ENCODE assay signal across 8 mouse cellular contexts in the genomic region with DNA sequence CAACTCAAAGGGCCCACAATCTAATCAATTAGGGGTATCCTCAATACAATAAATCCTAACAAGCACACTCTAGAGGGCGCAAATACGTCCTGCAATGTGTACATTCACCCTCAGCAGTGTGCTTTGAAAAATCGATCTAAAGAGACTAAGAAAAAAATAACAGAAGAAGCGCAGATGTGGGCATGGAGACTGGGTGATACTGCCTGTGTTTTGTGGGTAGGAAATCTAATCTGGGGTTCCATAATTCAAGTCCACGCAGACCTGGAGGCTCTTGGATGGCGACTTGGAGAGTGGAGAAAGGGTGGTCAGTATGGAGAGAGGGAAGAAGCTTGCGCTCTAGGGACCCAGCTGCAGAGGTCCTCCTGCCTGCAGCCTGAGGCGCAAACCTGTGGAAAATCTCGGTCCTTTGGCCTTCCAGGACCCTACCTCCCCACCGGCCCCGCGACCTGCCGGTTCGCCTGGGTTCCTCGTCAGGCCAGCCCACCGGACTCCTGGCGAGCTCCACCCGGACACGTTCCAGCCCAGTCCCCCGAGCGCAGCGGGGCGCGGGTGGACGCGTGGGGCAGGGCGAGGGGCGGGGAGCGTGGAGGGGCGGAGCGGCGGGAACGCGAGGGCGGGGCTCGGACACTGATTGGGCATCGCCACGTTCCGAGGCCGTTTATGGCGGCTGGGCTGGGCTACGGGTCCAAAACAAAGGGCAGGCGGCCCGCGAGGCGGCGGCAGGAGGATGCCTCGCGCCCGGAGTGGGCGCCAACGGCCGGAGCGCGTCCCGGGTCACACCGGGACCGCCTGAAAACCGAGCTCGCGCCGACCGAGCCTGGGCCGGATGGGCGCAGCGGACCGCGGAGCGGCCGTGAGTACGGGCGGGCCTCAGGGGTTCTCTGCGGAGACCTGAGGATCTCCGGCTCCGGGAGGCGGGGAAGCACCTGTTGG. TPM values are rescaled to one million over a fixed set of nuclear protein-coding genes. Genes with fewer than 3 reads are reported as not detected.
DNase-seq lines count a peak whose midpoint lies in the region; ATAC-seq lines count a peak whose summit lies in the region.

A gene (plus strand): TSS at position 186 of the 933 bp plus-strand sequence.

- intact Hi-C loops in left cerebral cortex, postnatal 10 days (cut with DNase I): no loop called here

- ATAC-seq in megakaryocyte progenitor cell, adult 5-6 weeks (replicated peaks; ENCODE audit: poor library complexity): peak; percentile 85

- peak; percentile 80 for DNase-seq in ZHBTc4 (ENCODE audit: low read depth, low spot score)
- DNase-seq in cerebellum, postnatal 4 days (ENCODE audit: low spot score in 2 of 2): peak; percentile 63 to 87
- DNase-seq in gastrocnemius, adult 8-10 months (ENCODE audit: low spot score in 2 of 2): peak; percentile 54 to 65
- peak; percentile 50 for DNase-seq in hindlimb bud, embryonic 11.5 days (ENCODE audit: extremely low spot score, low read depth, low spot score)
- DNase-seq in left cerebral cortex, postnatal 10 days (ENCODE audit: extremely low spot score in 1 of 2, low spot score in 2 of 2): peak; percentile 81 to 92
- DNase-seq in right cerebral cortex, postnatal 14 days: peak; percentile 83
- DNase-seq in urinary bladder, postnatal 25 days (ENCODE audit: low spot score): peak; percentile 81

RNA-seq across cellular contexts. Expression of the gene that starts here (rescaled TPM):
- total RNA-seq in gastrocnemius, adult 8-10 months (2022): 1 to 10 TPM in 2 of 4 experiments, under 1 TPM in 2; 0.46 to 1.7 (median 0.99) TPM
- total RNA-seq in left cerebral cortex, postnatal 10 days (2021): 10 to 100 TPM; 78.5 to 91.2 TPM
- 0.49 and 3.5 TPM in 2 replicates for total RNA-seq in megakaryocyte progenitor cell, adult 5-6 weeks (2015)
- 0.54 and 2.4 TPM in 2 replicates for total RNA-seq in megakaryocyte progenitor cell, adult 5-6 weeks (2017)

Comparison
In these comparisons a context has a peak if more than half of its experiments do, and no peak if none do; other contexts are left out.
1. Peak in every context shown above with its lines: DNase-seq and ATAC-seq.
2. RNA of the gene that starts here (total RNA-seq): 78.5 to 91.2 TPM in left cerebral cortex, postnatal 10 days; 0.49 to 3.5 TPM in megakaryocyte progenitor cell, adult 5-6 weeks and 0.46 to 1.7 TPM in gastrocnemius, adult 8-10 months; every median in the first group is over 10 times any median in the second.